Comparison of ENCODE assay signal across 16 mouse cellular contexts in the genomic region with DNA sequence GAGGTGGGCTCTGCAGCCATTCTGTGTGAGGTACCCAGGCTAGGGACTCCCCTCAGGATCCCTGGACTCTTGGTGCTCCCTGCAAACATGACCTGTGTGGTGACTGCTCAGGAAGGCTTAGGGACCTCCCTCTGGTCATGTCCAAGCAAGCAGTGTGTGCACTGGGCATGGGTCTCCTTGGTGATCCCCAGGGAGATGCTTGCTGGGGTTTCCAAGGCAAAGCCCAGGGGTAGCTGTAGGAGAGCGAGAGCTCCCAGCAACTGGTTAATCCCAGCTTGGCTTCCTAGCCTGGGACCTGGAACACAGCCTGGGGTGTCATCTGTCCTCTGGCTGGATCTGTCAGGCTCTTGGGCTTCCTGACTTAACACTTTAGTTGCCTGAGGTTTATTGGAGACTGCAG. TPM values are rescaled to one million over a fixed set of nuclear protein-coding genes. Genes with fewer than 3 reads are reported as not detected.
DNase-seq lines count a peak whose midpoint lies in the region; ATAC-seq and TF ChIP-seq lines count a peak whose summit lies in the region.
"Had no signal": no experiment of that assay in that cellular context is flagged by ENCODE, and none has a peak within 500 bp of the region (broad histone marks: within the 10 kb centered on the region; RNA-seq: fewer than 3 reads in every experiment).

No protein-coding gene starts in this region.

- H3K27me3 ChIP-seq in hindbrain, embryonic 13.5 days: no peaks in the 10 kb centered on the region
- no peaks in the 10 kb centered on the region for H3K27me3 ChIP-seq in hindbrain, embryonic 11.5 days (ENCODE audit: control insufficient read depth, insufficient read depth, low read length)
- no peaks in the 10 kb centered on the region for H3K27me3 ChIP-seq in neural tube, embryonic 15.5 days (replicated peaks)
- H3K27me3 ChIP-seq in midbrain, postnatal 0 days (ENCODE audit: insufficient read depth, low read length): no peaks in the 10 kb centered on the region
- H3K27me3 ChIP-seq: embryonic facial prominence, embryonic 15.5 days had no signal

- DNase-seq in hindbrain, embryonic 11.5 days (ENCODE audit: low spot score): no peak
- DNase-seq in neural tube, embryonic 10.5 days (ENCODE audit: extremely low spot score, low spot score): no peak
- peak; percentile 60 to 67 for DNase-seq in gastrocnemius, postnatal 36 days
- DNase-seq in midbrain, postnatal 0 days (ENCODE audit: low spot score): peak; percentile 67
- no peak for DNase-seq in left cerebral cortex, postnatal 25 days (ENCODE audit: low spot score in 2 of 2)
- DNase-seq: cerebellum, adult 11 months; kidney, adult 11 months; thymus, postnatal 4 days had no signal

- intact Hi-C loops in gastrocnemius, postnatal 36 days (cut with DNase I): no loop called here
- intact Hi-C loops in left cerebral cortex, postnatal 25 days (cut with DNase I): no loop called here

- no peak overlapping the region for H3K4me3 ChIP-seq in hindbrain, embryonic 13.5 days
- H3K4me3 ChIP-seq in hindbrain, embryonic 11.5 days (ENCODE audit: low read depth, low read length): no peak overlapping the region
- H3K4me3 ChIP-seq in neural tube, embryonic 15.5 days (replicated peaks): no peak overlapping the region
- H3K4me3 ChIP-seq in midbrain, postnatal 0 days (ENCODE audit: low read depth, low read length): no peak overlapping the region
- H3K4me3 ChIP-seq: embryonic facial prominence, embryonic 15.5 days had no signal

- peaks cover 73% of the 10 kb centered on the region for H3K36me3 ChIP-seq in hindbrain, embryonic 13.5 days
- H3K36me3 ChIP-seq in hindbrain, embryonic 11.5 days (ENCODE audit: control insufficient read depth, insufficient read depth, low read length): no peaks in the 10 kb centered on the region
- peaks cover 12% of the 10 kb centered on the region; the same call in 1 of the 2 replicates for H3K36me3 ChIP-seq in neural tube, embryonic 15.5 days
- H3K36me3 ChIP-seq in midbrain, postnatal 0 days (ENCODE audit: insufficient read depth, low read length): peaks cover 8% of the 10 kb centered on the region; the same call in 1 of the 2 replicates
- H3K36me3 ChIP-seq: G1E had no signal

- H3K4me1 ChIP-seq in hindbrain, embryonic 13.5 days (replicated peaks): peaks cover 10% of the 10 kb centered on the region
- no peaks in the 10 kb centered on the region for H3K4me1 ChIP-seq in hindbrain, embryonic 11.5 days (replicated peaks; ENCODE audit: control insufficient read depth, insufficient read depth, low read length)
- no peaks in the 10 kb centered on the region for H3K4me1 ChIP-seq in neural tube, embryonic 15.5 days
- no peaks in the 10 kb centered on the region for H3K4me1 ChIP-seq in midbrain, postnatal 0 days (ENCODE audit: insufficient read depth, low read length)
- H3K4me1 ChIP-seq: embryonic facial prominence, embryonic 15.5 days had no signal

- H3K4me2 ChIP-seq in hindbrain, embryonic 13.5 days: no peak overlapping the region
- no peak overlapping the region for H3K4me2 ChIP-seq in hindbrain, embryonic 11.5 days (replicated peaks; ENCODE audit: low read depth, low read length)
- H3K4me2 ChIP-seq in neural tube, embryonic 15.5 days: no peak overlapping the region
- H3K4me2 ChIP-seq in midbrain, postnatal 0 days (ENCODE audit: low read depth, low read length, poor library complexity, severe bottlenecking): no peak overlapping the region
- H3K4me2 ChIP-seq: embryonic facial prominence, embryonic 15.5 days had no signal

- H3K27ac ChIP-seq in hindbrain, embryonic 13.5 days: no peak overlapping the region
- no peak overlapping the region for H3K27ac ChIP-seq in hindbrain, embryonic 11.5 days (ENCODE audit: low read depth, low read length)
- H3K27ac ChIP-seq in neural tube, embryonic 15.5 days (replicated peaks): no peak overlapping the region
- H3K27ac ChIP-seq in midbrain, postnatal 0 days (ENCODE audit: low read depth, low read length): no peak overlapping the region
- H3K27ac ChIP-seq: embryonic facial prominence, embryonic 15.5 days had no signal

- no peak overlapping the region for H3K9ac ChIP-seq in hindbrain, embryonic 13.5 days
- no peak overlapping the region for H3K9ac ChIP-seq in hindbrain, embryonic 11.5 days (ENCODE audit: low read depth, low read length)
- no peak overlapping the region for H3K9ac ChIP-seq in neural tube, embryonic 15.5 days (replicated peaks)
- H3K9ac ChIP-seq in midbrain, postnatal 0 days (replicated peaks; ENCODE audit: low read length, poor library complexity, severe bottlenecking): no peak overlapping the region
- H3K9ac ChIP-seq: embryonic facial prominence, embryonic 15.5 days had no signal

- 67% methylated on average over 1 of the region's 1 CpGs for WGBS in hindbrain, embryonic 13.5 days
- 94% methylated on average over 1 of the region's 1 CpGs for WGBS in hindbrain, embryonic 11.5 days
- WGBS in neural tube, embryonic 15.5 days: 45% methylated on average over 1 of the region's 1 CpGs
- WGBS in midbrain, postnatal 0 days: 71% methylated on average over 1 of the region's 1 CpGs

- TF ChIP-seq CTCF in midbrain, postnatal 0 days (IDR thresholded peaks at IDR 0.05): no peak

- H3K9me3 ChIP-seq in hindbrain, embryonic 13.5 days: no peaks in the 10 kb centered on the region
- H3K9me3 ChIP-seq in hindbrain, embryonic 11.5 days (ENCODE audit: control insufficient read depth, low read length): no peaks in the 10 kb centered on the region
- no peaks in the 10 kb centered on the region for H3K9me3 ChIP-seq in neural tube, embryonic 15.5 days (replicated peaks)
- H3K9me3 ChIP-seq in midbrain, postnatal 0 days (ENCODE audit: low read length): no peaks in the 10 kb centered on the region
- H3K9me3 ChIP-seq: embryonic facial prominence, embryonic 15.5 days had no signal

- ATAC-seq in hindbrain, embryonic 13.5 days (ENCODE audit: low FRiP score): peak; percentile 30; the same call in 1 of the 2 replicates
- ATAC-seq in hindbrain, embryonic 11.5 days (ENCODE audit: low FRiP score): no peak
- peak; percentile 56 for ATAC-seq in neural tube, embryonic 15.5 days (ENCODE audit: low FRiP score)
- peak; percentile 44; the same call in 1 of the 2 replicates for ATAC-seq in midbrain, postnatal 0 days (ENCODE audit: low FRiP score)

RNA-seq across cellular contexts. Expression of gene Orm2, which starts 13.1 kb away (rescaled TPM):
- polyA plus RNA-seq in hindbrain, embryonic 13.5 days (2015; fragmentation: Nextera tagmentation; extraction: Ambion mirVana): not detected in 2 replicates
- polyA plus RNA-seq in hindbrain, embryonic 11.5 days (2014; fragmentation: Nextera tagmentation; extraction: Ambion mirVana): not detected in 2 replicates
- not detected in 2 replicates for polyA plus RNA-seq in neural tube, embryonic 15.5 days (2015; fragmentation: Nextera tagmentation; extraction: Ambion mirVana)
- under 1 TPM in 1 of 2 experiments, not detected in 1; 0.36 TPM for total RNA-seq in gastrocnemius, postnatal 36 days (2021)
- total RNA-seq in midbrain, postnatal 0 days (2014; rRNA removed): not detected in 2 replicates
- not detected in 2 replicates for polyA plus RNA-seq in midbrain, postnatal 0 days (2015; fragmentation: Nextera tagmentation; extraction: Ambion mirVana)
- not detected for total RNA-seq in left cerebral cortex, postnatal 25 days (2021)
- total RNA-seq: G1E; granulocyte monocyte progenitor cell, adult 5-6 weeks; left cerebral cortex, adult 18-20 months; megakaryocyte progenitor cell, adult 5-6 weeks; neutrophil, adult 5-6 weeks had no signal
- polyA plus RNA-seq: G1E had no signal

RNA-seq across cellular contexts. Expression of gene Orm3, which starts 19.4 kb away (rescaled TPM):
- polyA plus RNA-seq in hindbrain, embryonic 13.5 days (2015; fragmentation: Nextera tagmentation; extraction: Ambion mirVana): not detected in 2 replicates
- polyA plus RNA-seq in hindbrain, embryonic 11.5 days (2014; fragmentation: Nextera tagmentation; extraction: Ambion mirVana): not detected in 2 replicates
- not detected in 2 replicates for polyA plus RNA-seq in neural tube, embryonic 15.5 days (2015; fragmentation: Nextera tagmentation; extraction: Ambion mirVana)
- not detected for total RNA-seq in gastrocnemius, postnatal 36 days (2021)
- total RNA-seq in midbrain, postnatal 0 days (2014; rRNA removed): not detected in 2 replicates
- polyA plus RNA-seq in midbrain, postnatal 0 days (2015; fragmentation: Nextera tagmentation; extraction: Ambion mirVana): not detected in 2 replicates
- total RNA-seq in left cerebral cortex, postnatal 25 days (2021): not detected
- total RNA-seq: G1E; granulocyte monocyte progenitor cell, adult 5-6 weeks; left cerebral cortex, adult 18-20 months; megakaryocyte progenitor cell, adult 5-6 weeks; neutrophil, adult 5-6 weeks had no signal
- polyA plus RNA-seq: embryonic facial prominence, embryonic 15.5 days; G1E had no signal

RNA-seq across cellular contexts. Expression of gene Akna, which starts 27.8 kb away (rescaled TPM):
- 6.0 and 6.2 TPM in 2 replicates for polyA plus RNA-seq in hindbrain, embryonic 13.5 days (2015; fragmentation: Nextera tagmentation; extraction: Ambion mirVana)
- polyA plus RNA-seq in hindbrain, embryonic 11.5 days (2014; fragmentation: Nextera tagmentation; extraction: Ambion mirVana): 5.7 and 6.1 TPM in 2 replicates
- 3.1 and 7.3 TPM in 2 replicates for polyA plus RNA-seq in neural tube, embryonic 15.5 days (2015; fragmentation: Nextera tagmentation; extraction: Ambion mirVana)
- 1 to 10 TPM; 1.4 to 1.5 TPM for total RNA-seq in gastrocnemius, postnatal 36 days (2021)
- total RNA-seq in midbrain, postnatal 0 days (2014; rRNA removed): 4.4 and 5.3 TPM in 2 replicates
- 1.9 and 2.1 TPM in 2 replicates for polyA plus RNA-seq in midbrain, postnatal 0 days (2015; fragmentation: Nextera tagmentation; extraction: Ambion mirVana)
- total RNA-seq in left cerebral cortex, postnatal 25 days (2021): 1 to 10 TPM; 2.9 to 3.0 TPM

RNA-seq across cellular contexts. Expression of gene Orm1, which starts 31.0 kb away (rescaled TPM):
- polyA plus RNA-seq in hindbrain, embryonic 13.5 days (2015; fragmentation: Nextera tagmentation; extraction: Ambion mirVana): not detected in 2 replicates
- polyA plus RNA-seq in hindbrain, embryonic 11.5 days (2014; fragmentation: Nextera tagmentation; extraction: Ambion mirVana): not detected in 2 replicates
- polyA plus RNA-seq in neural tube, embryonic 15.5 days (2015; fragmentation: Nextera tagmentation; extraction: Ambion mirVana): not detected in 2 replicates
- under 1 TPM; 0.36 to 0.44 TPM for total RNA-seq in gastrocnemius, postnatal 36 days (2021)
- total RNA-seq in midbrain, postnatal 0 days (2014; rRNA removed): not detected in 2 replicates
- not detected in 2 replicates for polyA plus RNA-seq in midbrain, postnatal 0 days (2015; fragmentation: Nextera tagmentation; extraction: Ambion mirVana)
- not detected for total RNA-seq in left cerebral cortex, postnatal 25 days (2021)
- total RNA-seq: G1E; left cerebral cortex, adult 18-20 months; neutrophil, adult 5-6 weeks had no signal
- polyA plus RNA-seq: G1E had no signal

Comparison
In these comparisons a context has a peak if more than half of its experiments do, and no peak if none do; other contexts are left out.
1. DNase-seq: peak in gastrocnemius, postnatal 36 days (2 of 2) and midbrain, postnatal 0 days (single experiment); none in hindbrain, embryonic 11.5 days (single experiment), neural tube, embryonic 10.5 days (single experiment) and left cerebral cortex, postnatal 25 days (0 of 2).